Mouse (Mus musculus): ENCODE measurements around the gene Chil5. TPM values are rescaled to one million over a fixed set of nuclear protein-coding genes. Genes with fewer than 3 reads are reported as not detected.
"Not testable (repeated sequence)": the region's sequence is repeated elsewhere in the genome, so short reads cannot be mapped to it uniquely, and the experiment has no call there.

Chil5 gene
- 0.19 TPM in 2 replicates for polyA plus RNA-seq (2012; rRNA removed)

GRCm38 (mm10) chr3:106032781-106033180 is at the start of gene Chil5:
Gene Chil5, minus strand, starts transcription at chr3:106032814.
- no peak within 1 kb of the TSS for H3K27ac ChIP-seq (ENCODE audit: insufficient read depth, low read length)
- no peak within 1 kb of the TSS for H3K4me3 ChIP-seq (ENCODE audit: insufficient read depth, low read length)
- no peak for TF ChIP-seq POLR2A (IDR thresholded peaks at IDR 0.05; ENCODE audit: extremely low read depth, insufficient read depth, low read length)
- no peak for TF ChIP-seq CTCF (IDR thresholded peaks at IDR 0.05; ENCODE audit: extremely low read depth, insufficient read depth, low read length)
- no peaks in the 10 kb centered on the region for H3K4me1 ChIP-seq (ENCODE audit: control insufficient read depth, insufficient read depth, low read length)

- Histone ChIP-seq H3K4me3 (ENCODE audit: insufficient read depth, low read length) (no peak overlapping the region), H3K27ac (ENCODE audit: insufficient read depth, low read length) (no peak overlapping the region), H3K4me1 (ENCODE audit: control insufficient read depth, insufficient read depth, low read length) (no peaks in the 10 kb centered on the region)
- no peak for TF ChIP-seq CTCF (IDR thresholded peaks at IDR 0.05; ENCODE audit: extremely low read depth, insufficient read depth, low read length)
- TF ChIP-seq POLR2A (IDR thresholded peaks at IDR 0.05; ENCODE audit: extremely low read depth, insufficient read depth, low read length) = no peak
Measured at GRCm38 (mm10) chr3:106074824-106075223, 42.2 kb upstream of the Chil5 start.

DNA sequence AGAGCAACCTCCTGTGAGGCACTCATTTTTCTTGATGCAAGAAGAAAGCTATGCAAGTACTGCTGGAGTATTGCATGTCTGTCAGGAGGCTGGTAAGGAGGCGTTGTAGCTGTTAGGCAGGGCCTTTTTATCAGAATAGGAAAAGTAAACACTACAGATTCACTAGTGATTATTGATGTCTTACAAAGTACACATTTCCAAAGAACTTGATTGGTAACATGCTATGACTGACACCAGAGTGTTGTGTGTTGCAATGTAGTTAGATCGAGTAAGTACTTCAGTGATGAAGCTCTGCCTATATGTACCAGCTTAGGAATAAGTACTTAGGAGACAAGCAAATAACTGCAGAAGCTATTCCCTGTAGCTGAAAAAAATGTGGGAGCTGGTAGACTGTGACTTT is 38.4 kb upstream of the Chil5 start:
- H3K27ac ChIP-seq (ENCODE audit: insufficient read depth, low read length) = no peak overlapping the region
- no peak for TF ChIP-seq CTCF (IDR thresholded peaks at IDR 0.05; ENCODE audit: extremely low read depth, insufficient read depth, low read length)
- TF ChIP-seq POLR2A (IDR thresholded peaks at IDR 0.05; ENCODE audit: extremely low read depth, insufficient read depth, low read length) = no peak
- H3K4me1 ChIP-seq (ENCODE audit: control insufficient read depth, insufficient read depth, low read length) = no peaks in the 10 kb centered on the region
- H3K4me3 ChIP-seq (ENCODE audit: insufficient read depth, low read length) = no peak overlapping the region

DNA sequence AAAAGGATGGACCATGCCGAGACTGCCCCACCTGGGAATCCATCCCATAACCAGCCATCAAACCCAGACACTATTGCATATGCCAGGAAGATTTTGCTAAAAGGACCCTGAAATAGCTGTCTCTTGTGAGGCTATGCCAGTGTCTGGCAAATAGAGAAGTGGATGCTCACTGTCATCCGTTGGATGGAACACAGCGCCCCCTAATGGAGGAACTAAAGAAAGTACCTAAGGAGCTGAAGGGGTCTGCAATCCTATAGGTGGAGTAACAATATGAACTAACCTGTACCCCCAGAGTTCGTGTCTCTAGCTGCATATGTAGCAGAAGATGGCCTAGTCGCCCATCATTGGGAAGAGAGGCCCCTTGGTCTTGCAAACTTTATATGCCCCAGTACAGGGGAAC is 35.1 kb upstream of the Chil5 start:
- H3K27ac ChIP-seq (ENCODE audit: insufficient read depth, low read length); H3K4me1 ChIP-seq (ENCODE audit: control insufficient read depth, insufficient read depth, low read length); H3K4me3 ChIP-seq (ENCODE audit: insufficient read depth, low read length): not testable (repeated sequence)

GRCm38 (mm10) chr3:106057966-106058365 is 25.4 kb upstream of the Chil5 start:
- H3K27ac ChIP-seq (ENCODE audit: insufficient read depth, low read length) = no peak overlapping the region
- H3K4me3 ChIP-seq (ENCODE audit: insufficient read depth, low read length) = no peak overlapping the region
- H3K4me1 ChIP-seq (ENCODE audit: control insufficient read depth, insufficient read depth, low read length) = no peaks in the 10 kb centered on the region
- TF ChIP-seq POLR2A (IDR thresholded peaks at IDR 0.05; ENCODE audit: extremely low read depth, insufficient read depth, low read length) = no peak
- TF ChIP-seq CTCF (IDR thresholded peaks at IDR 0.05; ENCODE audit: extremely low read depth, insufficient read depth, low read length) = no peak

- no peak overlapping the region for H3K27ac ChIP-seq (ENCODE audit: insufficient read depth, low read length)
- no peak overlapping the region for H3K4me3 ChIP-seq (ENCODE audit: insufficient read depth, low read length)
- H3K4me1 ChIP-seq (ENCODE audit: control insufficient read depth, insufficient read depth, low read length) = no peaks in the 10 kb centered on the region
- no peak for TF ChIP-seq CTCF (IDR thresholded peaks at IDR 0.05; ENCODE audit: extremely low read depth, insufficient read depth, low read length)
Measured at GRCm38 (mm10) chr3:106051896-106052295, 19.3 kb upstream of the Chil5 start.

DNA sequence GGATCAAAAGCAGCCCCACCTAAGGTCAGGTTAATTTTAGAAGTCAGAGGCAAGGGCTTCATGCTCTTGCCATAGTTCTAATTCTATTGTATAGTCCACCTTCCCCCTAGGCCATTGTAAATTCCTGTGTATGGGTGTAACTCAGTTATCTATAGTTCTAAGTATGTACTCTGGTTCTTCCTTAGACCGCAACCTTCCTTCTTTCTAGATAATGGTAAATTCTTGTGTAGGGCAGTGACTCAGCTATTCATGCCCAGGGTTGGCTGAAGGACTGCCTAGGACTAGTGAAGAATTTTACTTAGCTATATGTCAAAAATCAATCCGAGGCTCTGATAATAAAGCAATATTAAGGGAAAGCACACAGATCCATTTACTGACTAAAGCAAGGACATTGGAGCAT is 7.7 kb upstream of the Chil5 start:
- no peak overlapping the region for H3K27ac ChIP-seq (ENCODE audit: insufficient read depth, low read length)
- no peak for TF ChIP-seq CTCF (IDR thresholded peaks at IDR 0.05; ENCODE audit: extremely low read depth, insufficient read depth, low read length)

DNA sequence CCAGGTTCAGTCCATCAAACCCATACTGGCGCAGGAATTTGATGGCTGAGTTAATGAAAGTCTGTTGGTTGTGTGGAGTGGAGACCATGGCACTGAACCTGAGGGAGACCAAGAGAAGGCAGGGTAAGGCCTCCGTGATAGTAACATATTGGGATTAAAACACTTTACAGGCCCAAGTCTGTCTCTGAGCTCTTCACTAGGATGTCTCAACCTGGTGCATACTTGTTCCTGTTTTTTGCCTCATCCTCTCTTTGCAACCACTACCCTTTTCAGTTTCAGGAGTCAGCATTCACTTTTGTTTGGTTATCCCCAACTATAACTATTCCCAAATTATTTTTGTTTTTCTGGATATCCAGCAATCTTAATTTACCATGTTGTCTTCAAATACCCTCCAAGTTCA is 8.5 kb downstream of the Chil5 start:
- Histone ChIP-seq H3K4me3 (ENCODE audit: insufficient read depth, low read length) (no peak overlapping the region), H3K27ac (ENCODE audit: insufficient read depth, low read length) (no peak overlapping the region), H3K4me1 (ENCODE audit: control insufficient read depth, insufficient read depth, low read length) (no peaks in the 10 kb centered on the region)
- TF ChIP-seq CTCF (IDR thresholded peaks at IDR 0.05; ENCODE audit: extremely low read depth, insufficient read depth, low read length) (no peak), POLR2A (IDR thresholded peaks at IDR 0.05; ENCODE audit: extremely low read depth, insufficient read depth, low read length) (no peak)

More for the DNA sequence above, 7.7 kb upstream of the Chil5 start:
- Histone ChIP-seq H3K4me1 (ENCODE audit: control insufficient read depth, insufficient read depth, low read length) (no peaks in the 10 kb centered on the region), H3K4me3 (ENCODE audit: insufficient read depth, low read length) (no peak overlapping the region)

DNA sequence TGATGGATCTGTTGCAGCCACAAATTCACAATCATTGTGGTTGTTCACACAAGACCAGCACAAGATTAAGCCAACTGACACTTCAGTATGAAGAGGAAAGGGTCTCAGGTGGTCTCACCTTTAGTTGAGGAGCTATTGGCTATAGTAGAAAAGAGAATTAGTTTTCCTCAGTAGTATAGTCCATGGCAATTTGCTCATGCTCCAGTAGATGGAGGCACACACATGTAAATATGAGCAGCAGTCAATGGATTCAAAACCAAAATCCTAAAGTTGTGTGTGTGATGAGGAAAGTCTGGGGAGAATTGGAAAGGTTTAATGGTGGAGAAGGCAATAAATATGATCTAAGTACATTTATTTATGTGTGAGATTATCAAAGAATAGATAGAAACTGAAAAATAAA is 10.8 kb downstream of the Chil5 start:
- H3K27ac ChIP-seq (ENCODE audit: insufficient read depth, low read length) = no peak overlapping the region
- no peaks in the 10 kb centered on the region for H3K4me1 ChIP-seq (ENCODE audit: control insufficient read depth, insufficient read depth, low read length)
- H3K4me3 ChIP-seq (ENCODE audit: insufficient read depth, low read length) = no peak overlapping the region
- TF ChIP-seq CTCF (IDR thresholded peaks at IDR 0.05; ENCODE audit: extremely low read depth, insufficient read depth, low read length) (peak; percentile 29; the same call in 1 of the 2 replicates), POLR2A (IDR thresholded peaks at IDR 0.05; ENCODE audit: extremely low read depth, insufficient read depth, low read length) (no peak)

DNA sequence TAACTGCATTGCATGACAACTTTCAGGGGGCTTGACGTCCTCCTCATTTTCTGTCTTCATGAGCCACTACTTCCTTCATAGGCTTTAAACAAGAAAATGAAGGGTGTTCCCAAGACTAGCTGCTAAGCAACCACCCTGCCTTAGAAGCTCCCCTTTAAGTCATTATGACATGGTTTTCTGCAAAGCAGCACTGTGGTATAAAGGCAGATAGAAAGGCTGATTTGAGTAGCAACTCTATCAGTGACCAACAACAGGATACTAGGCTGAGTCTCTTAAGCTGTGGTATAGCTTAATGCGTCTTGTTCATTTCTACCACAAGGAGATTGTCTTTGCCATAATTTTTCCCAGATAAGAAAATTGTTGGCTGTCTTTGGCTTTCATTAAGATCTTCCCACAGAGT is 18.1 kb downstream of the Chil5 start, which contains the start of gene Pifo:
Pifo (minus strand) TSS at position 101 of the 400 bp plus-strand sequence.
- H3K4me1 ChIP-seq (ENCODE audit: control insufficient read depth, insufficient read depth, low read length) = no peaks in the 10 kb centered on the region
- TF ChIP-seq CTCF (IDR thresholded peaks at IDR 0.05; ENCODE audit: extremely low read depth, insufficient read depth, low read length) (no peak), POLR2A (IDR thresholded peaks at IDR 0.05; ENCODE audit: extremely low read depth, insufficient read depth, low read length) (no peak)
- no peak within 1 kb of the TSS for H3K27ac ChIP-seq (ENCODE audit: insufficient read depth, low read length)
- H3K4me3 ChIP-seq (ENCODE audit: insufficient read depth, low read length) = no peak within 1 kb of the TSS

GRCm38 (mm10) chr3:106003360-106003759 is 29.3 kb downstream of the Chil5 start:
- H3K27ac ChIP-seq (ENCODE audit: insufficient read depth, low read length); H3K4me3 ChIP-seq (ENCODE audit: insufficient read depth, low read length); H3K4me1 ChIP-seq (ENCODE audit: control insufficient read depth, insufficient read depth, low read length): not testable (repeated sequence)

Measured in cortical plate, adult 2 months (tissue).